Mouse (Mus musculus) bone marrow macrophage, adult 2 months (primary cell): ENCODE results near the gene Ccnb1.

Experiments used
- CTCF ChIP-seq: IDR thresholded peaks from 2 replicates; pipeline ENCODE4 v1.5.1; 2012; ENCODE audit warnings: low read depth, mild to moderate bottlenecking, low read length, moderate library complexity
- POLR2A ChIP-seq: IDR thresholded peaks from 2 replicates; pipeline ENCODE4 v1.6.1; 2012; ENCODE audit warnings: mild to moderate bottlenecking, low read depth, low read length, borderline replicate concordance

GRCm38 (mm10) chr13:100785806-100786413, 460 bp downstream of the Ccnb1 start:
- TF ChIP-seq POLR2A, result no peak
- TF ChIP-seq CTCF, result no peak
